Mouse (Mus musculus) MEL (cell line): ENCODE results near the gene Pex3. TPM values are rescaled to one million over a fixed set of nuclear protein-coding genes. Genes with fewer than 3 reads are reported as not detected.

Experiments
- DNase-seq: peaks from one replicate; pipeline ENCODE4 v3.0.0; 2011; ENCODE audit warnings: low read depth, low spot score
- H3K27ac ChIP-seq: 2 replicates; pipeline ENCODE4 v1.5.1; 2012; ENCODE audit warnings: low read depth, mild to moderate bottlenecking, control low read depth, low read length, moderate library complexity; ENCODE audit not compliant: control insufficient read depth
- H3K27me3 ChIP-seq, 2 experiments: fragments of 150-350 bp in 1 of 2; sonication (generic) in 1 of 2; 2 replicates each; pipeline ENCODE4 v1.6.1; 2012; ENCODE audit warnings: low read length in 2 of 2, mild to moderate bottlenecking in 2 of 2, improper control_type of control experiment in 1 of 2, moderate library complexity in 1 of 2; ENCODE audit not compliant: insufficient read depth in 2 of 2, control insufficient read depth in 1 of 2
- H3K36me3 ChIP-seq, 2 experiments: 2 replicates each; pipeline ENCODE4 v1.6.1; 2012 to 2014; ENCODE audit warnings: low read length in 2 of 2, improper control_type of control experiment in 1 of 2, inconsistent platforms in 1 of 2, mild to moderate bottlenecking in 1 of 2; ENCODE audit not compliant: insufficient read depth in 2 of 2, control insufficient read depth in 1 of 2
- H3K4me1 ChIP-seq, 2 experiments: fragments of 150-350 bp in 1 of 2; sonication (generic) in 1 of 2; 2 replicates each; pipeline ENCODE4 v1.6.1; 2012; ENCODE audit warnings: low read length in 2 of 2, improper control_type of control experiment in 1 of 2, mild to moderate bottlenecking in 1 of 2; ENCODE audit not compliant: insufficient read depth in 2 of 2, control insufficient read depth in 1 of 2
- H3K4me3 ChIP-seq, 2 experiments: fragments of 150-350 bp in 1 of 2; sonication (generic) in 1 of 2; 2 replicates each; pipeline ENCODE4 v1.5.1; 2012; ENCODE audit warnings: low read depth in 2 of 2, low read length in 2 of 2, mild to moderate bottlenecking in 2 of 2, moderate library complexity in 2 of 2, control low read depth in 1 of 2, improper control_type of control experiment in 1 of 2; ENCODE audit not compliant: control insufficient read depth in 1 of 2, insufficient read depth in 1 of 2
- H3K79me2 ChIP-seq: 2 replicates; pipeline ENCODE4 v1.6.1; 2012; ENCODE audit warnings: mild to moderate bottlenecking, low read length, moderate library complexity; ENCODE audit not compliant: control insufficient read depth, poor library complexity, insufficient read depth
- H3K9ac ChIP-seq: 2 replicates; pipeline ENCODE4 v1.6.1; 2012; ENCODE audit warnings: low read depth, mild to moderate bottlenecking, control low read depth, low read length, moderate library complexity; ENCODE audit not compliant: control insufficient read depth, poor library complexity, severe bottlenecking
- H3K9me3 ChIP-seq: fragments of 150-350 bp; sonication (generic); replicated peaks from 2 replicates; pipeline ENCODE4 v1.6.1; 2012; ENCODE audit warnings: mild to moderate bottlenecking, low read length, improper control_type of control experiment, moderate library complexity; ENCODE audit not compliant: insufficient read depth
- BHLHE40 ChIP-seq: IDR thresholded peaks from 2 replicates; pipeline ENCODE4 v1.6.1; 2012; ENCODE audit warnings: low read depth, mild to moderate bottlenecking, inconsistent platforms, low read length, improper control_type of control experiment, borderline replicate concordance
- CTCF ChIP-seq, 3 experiments: IDR thresholded peaks in 2 of 3; conservative IDR thresholded peaks in 1 of 3; 2 replicates each; pipeline ENCODE4 v1.5.1; 2011 to 2012; ENCODE audit warnings: low read length in 3 of 3, low read depth in 2 of 3, mild to moderate bottlenecking in 2 of 3, improper control_type of control experiment in 1 of 3, inconsistent platforms in 1 of 3, mixed read lengths in 1 of 3, moderate library complexity in 1 of 3; ENCODE audit not compliant: control insufficient read depth in 1 of 3, insufficient read depth in 1 of 3, poor library complexity in 1 of 3, severe bottlenecking in 1 of 3
- E2F4 ChIP-seq: IDR thresholded peaks from 2 replicates; pipeline ENCODE4 v1.6.1; 2011; ENCODE audit warnings: low read depth, low read length, improper control_type of control experiment, borderline replicate concordance
- ELF1 ChIP-seq: IDR thresholded peaks from 2 replicates; pipeline ENCODE4 v1.6.1; 2014; ENCODE audit warnings: low read depth, mild to moderate bottlenecking, inconsistent platforms, low read length, improper control_type of control experiment, moderate library complexity
- ETS1 ChIP-seq: IDR thresholded peaks from 2 replicates; pipeline ENCODE4 v1.6.1; 2012; ENCODE audit warnings: low read depth, mild to moderate bottlenecking, inconsistent platforms, low read length, improper control_type of control experiment, moderate library complexity
- GABPA ChIP-seq: IDR thresholded peaks from 2 replicates; pipeline ENCODE4 v1.6.1; 2012; ENCODE audit warnings: low read depth, mild to moderate bottlenecking, inconsistent platforms, low read length, improper control_type of control experiment, moderate library complexity
- HCFC1 ChIP-seq: IDR thresholded peaks from 2 replicates; pipeline ENCODE4 v1.6.1; 2012; ENCODE audit warnings: low read depth, mild to moderate bottlenecking, inconsistent platforms, low read length, improper control_type of control experiment, moderate library complexity
- JUND ChIP-seq: IDR thresholded peaks from 2 replicates; pipeline ENCODE4 v1.6.1; 2011; ENCODE audit warnings: low read depth, mild to moderate bottlenecking, improper control_type of control experiment, low read length
- MAX ChIP-seq: IDR thresholded peaks from 2 replicates; pipeline ENCODE4 v1.6.1; 2011; ENCODE audit warnings: low read length, improper control_type of control experiment
- MXI1 ChIP-seq: IDR thresholded peaks from 2 replicates; pipeline ENCODE4 v1.6.1; 2011; ENCODE audit warnings: mild to moderate bottlenecking, low read depth, low read length, improper control_type of control experiment
- MYB ChIP-seq: IDR thresholded peaks from 2 replicates; pipeline ENCODE4 v1.6.1; 2011; ENCODE audit warnings: mild to moderate bottlenecking, low read depth, low read length, improper control_type of control experiment
- MYC ChIP-seq: IDR thresholded peaks from 2 replicates; pipeline ENCODE4 v1.6.1; 2011; ENCODE audit warnings: low read depth, mild to moderate bottlenecking, low read length, improper control_type of control experiment, moderate library complexity
- NELFE ChIP-seq: IDR thresholded peaks from 2 replicates; pipeline ENCODE4 v1.6.1; 2011; ENCODE audit warnings: low read depth, low read length, improper control_type of control experiment
- RAD21 ChIP-seq: IDR thresholded peaks from 2 replicates; pipeline ENCODE4 v1.6.1; 2011; ENCODE audit warnings: mild to moderate bottlenecking, low read depth, low read length, improper control_type of control experiment
- RCOR1 ChIP-seq: IDR thresholded peaks from 2 replicates; pipeline ENCODE4 v1.6.1; 2012; ENCODE audit warnings: low read depth, mild to moderate bottlenecking, inconsistent platforms, low read length, improper control_type of control experiment
- TAL1 ChIP-seq: IDR thresholded peaks from 2 replicates; pipeline ENCODE4 v1.6.1; 2012; ENCODE audit warnings: mild to moderate bottlenecking, inconsistent platforms, low read length, moderate library complexity, mixed read lengths
- TBP ChIP-seq: IDR thresholded peaks from 2 replicates; pipeline ENCODE4 v1.8.0; 2011; ENCODE audit warnings: low read depth, low read length, improper control_type of control experiment
- TCF12 ChIP-seq: IDR thresholded peaks from 2 replicates; pipeline ENCODE4 v1.6.1; 2014; ENCODE audit warnings: low read depth, mild to moderate bottlenecking, inconsistent platforms, low read length, improper control_type of control experiment, moderate library complexity
- USF2 ChIP-seq, 2 experiments: IDR thresholded peaks; 2 replicates each; pipeline ENCODE4 v1.6.1; 2011 to 2012; ENCODE audit warnings: improper control_type of control experiment in 2 of 2, low read length in 2 of 2, borderline replicate concordance in 1 of 2, inconsistent platforms in 1 of 2, low read depth in 1 of 2, mild to moderate bottlenecking in 1 of 2; ENCODE audit not compliant: insufficient read depth in 1 of 2
- ZMIZ1 ChIP-seq: IDR thresholded peaks from 2 replicates; pipeline ENCODE4 v1.6.1; 2012; ENCODE audit warnings: low read depth, mild to moderate bottlenecking, inconsistent platforms, low read length, improper control_type of control experiment, moderate library complexity
- ZNF384 ChIP-seq: IDR thresholded peaks from 2 replicates; pipeline ENCODE4 v1.6.1; 2012; ENCODE audit warnings: low read depth, mild to moderate bottlenecking, inconsistent platforms, low read length, improper control_type of control experiment
- polyA plus RNA-seq, 2 experiments: library from polyadenylated mRNA; stranded (reverse) in 1 of 2; unstranded in 1 of 2; fragments of >175 nt in 1 of 2; fragments of >200 nt in 1 of 2; gene quantifications; 2 replicates each; pipeline versions ENCODE4 v1.2.1 to v1.2.4; 2012; ENCODE audit warnings: low replicate concordance in 2 of 2, low read depth in 1 of 2; ENCODE audit not compliant: insufficient read length in 2 of 2, insufficient read depth in 1 of 2, missing spikeins in 1 of 2
- total RNA-seq: library from RNA; depleted of rRNA; stranded (reverse); fragments of 300-350 nt; gene quantifications from 2 replicates; pipeline ENCODE4 v1.2.3, GENCODE M21; 2012

Gene Pex3
- total and polyA plus RNA-seq, 3 experiments, result 13.8 to 15.1 TPM; not detected in 1

- no peaks in the 10 kb centered on the region for H3K36me3 ChIP-seq
- no peaks in the 10 kb centered on the region; a peak in 1 of 4 replicates for H3K27me3 ChIP-seq
- no peak overlapping the region for H3K4me3 ChIP-seq
- no peaks in the 10 kb centered on the region for H3K79me2 ChIP-seq
- H3K27ac ChIP-seq, result no peak overlapping the region
- no peak overlapping the region for H3K9ac ChIP-seq
- DNase-seq, result no peak
- H3K9me3 ChIP-seq, result no peaks in the 10 kb centered on the region
- TF ChIP-seq HCFC1 (no peak), ETS1 (no peak), BHLHE40 (no peak)
- no peaks in the 10 kb centered on the region for H3K4me1 ChIP-seq
Observed at GRCm38 (mm10) chr10:13587914-13588313, 35.0 kb upstream of the Pex3 start.

GRCm38 (mm10) chr10:13577123-13577522 is 24.2 kb upstream of the Pex3 start:
- H3K27ac ChIP-seq, result no peak overlapping the region
- H3K79me2 ChIP-seq, result no peaks in the 10 kb centered on the region
- no peaks in the 10 kb centered on the region for H3K9me3 ChIP-seq
- DNase-seq, result no peak
- no peak overlapping the region for H3K4me3 ChIP-seq
- TF ChIP-seq E2F4 (no peak), MYC (no peak), RAD21 (no peak), TAL1 (no peak), GABPA (no peak), MYB (no peak), RCOR1 (no peak), ZMIZ1 (no peak), ZNF384 (no peak), BHLHE40 (no peak), CTCF (IDR thresholded peaks at IDR 0.05 in 2 of 3, conservative IDR thresholded peaks at IDR 0.05 in 1 of 3; ENCODE audit: control insufficient read depth in 1 of 3, insufficient read depth in 1 of 3, low read depth in 2 of 3, low read length in 3 of 3, poor library complexity in 1 of 3, severe bottlenecking in 1 of 3) (no peak), USF2 (IDR thresholded peaks at IDR 0.05; ENCODE audit: borderline replicate concordance in 1 of 2, insufficient read depth in 1 of 2, low read depth in 1 of 2, low read length in 2 of 2) (no peak), NELFE (no peak), JUND (no peak), ETS1 (no peak), TBP (no peak), TCF12 (no peak), ELF1 (no peak), MAX (no peak), MXI1 (no peak)
- H3K36me3 ChIP-seq, result no peaks in the 10 kb centered on the region
- no peaks in the 10 kb centered on the region for H3K27me3 ChIP-seq
- no peaks in the 10 kb centered on the region for H3K4me1 ChIP-seq
- no peak overlapping the region for H3K9ac ChIP-seq
